Mouse (Mus musculus) hindbrain, embryonic 11.5 days (tissue): ENCODE measurements around the gene Sema4d. TPM values are rescaled to one million over a fixed set of nuclear protein-coding genes. Genes with fewer than 3 reads are reported as not detected.

Source experiments
- ATAC-seq: fragments of 200-750 bp; cut with Nextera tagmentation; 2 replicates; pipeline ENCODE4 v1.8.0; 2017; ENCODE audit warnings: mild to moderate bottlenecking, moderate TSS enrichment, moderate library complexity; ENCODE audit not compliant: low FRiP score
- DNase-seq: peaks from one replicate; pipeline ENCODE4 v3.0.0-alpha.2; 2015; ENCODE audit warnings: low spot score
- H3K27ac ChIP-seq: fragments of 300-500 bp; sonication (generic); 2 replicates; pipeline ENCODE4 v1.5.1; 2014; ENCODE audit warnings: mild to moderate bottlenecking, low read depth, low read length
- H3K27me3 ChIP-seq: fragments of 300-500 bp; sonication (generic); 2 replicates; pipeline ENCODE4 v1.6.1; 2014; ENCODE audit warnings: mild to moderate bottlenecking, low read length, moderate library complexity, mixed read lengths; ENCODE audit not compliant: control insufficient read depth, insufficient read depth
- H3K36me3 ChIP-seq: fragments of 300-500 bp; sonication (generic); 2 replicates; pipeline ENCODE4 v1.6.1; 2014; ENCODE audit warnings: mild to moderate bottlenecking, low read length, moderate library complexity, mixed read lengths; ENCODE audit not compliant: control insufficient read depth, insufficient read depth
- H3K4me1 ChIP-seq: fragments of 300-500 bp; sonication (generic); replicated peaks from 2 replicates; pipeline ENCODE4 v1.6.1; 2014; ENCODE audit warnings: low read length, mixed read lengths; ENCODE audit not compliant: control insufficient read depth, insufficient read depth
- H3K4me2 ChIP-seq: fragments of 300-500 bp; sonication (generic); replicated peaks from 2 replicates; pipeline ENCODE4 v1.6.1; 2014; ENCODE audit warnings: mild to moderate bottlenecking, low read depth, low read length
- H3K4me3 ChIP-seq: fragments of 300-500 bp; sonication (generic); 2 replicates; pipeline ENCODE4 v1.5.1; 2014; ENCODE audit warnings: low read depth, low read length
- H3K9ac ChIP-seq: fragments of 300-500 bp; sonication (generic); 2 replicates; pipeline ENCODE4 v1.6.1; 2014; ENCODE audit warnings: low read depth, low read length
- H3K9me3 ChIP-seq: fragments of 300-500 bp; sonication (generic); 2 replicates; pipeline ENCODE4 v1.6.1; 2016; ENCODE audit warnings: low read length; ENCODE audit not compliant: control insufficient read depth
- WGBS: fragments of 180-500 bp; shearing (Covaris S2); extraction: QIAGEN DNeasy Blood & Tissue Kit; methylation state at CpG from one replicate; pipeline ENCODE4 v1.1.7; 2014; 5-methylcytosine and 5-hydroxymethylcytosine counted together
- polyA plus RNA-seq: library from polyadenylated mRNA; unstranded; fragments of >200 nt; fragmentation: Nextera tagmentation; extraction: Ambion mirVana; gene quantifications from 2 replicates; pipeline ENCODE4 v1.2.1, GENCODE M21; 2014

Sema4d gene
- polyA plus RNA-seq, 1 experiment from 2014 or later: 3.9 TPM

GRCm38 (mm10) chr13:51745862-51746261 is 47.7 kb downstream of the Sema4d start:
- Histone ChIP-seq H3K27me3 (no peaks in the 10 kb centered on the region), H3K4me1 (no peaks in the 10 kb centered on the region), H3K9me3 (no peaks in the 10 kb centered on the region), H3K9ac (no peak overlapping the region), H3K27ac (no peak overlapping the region), H3K36me3 (no peaks in the 10 kb centered on the region), H3K4me3 (no peak overlapping the region), H3K4me2 (no peak overlapping the region)
- DNase-seq (no peak), ATAC-seq (no peak)
- WGBS: 72% methylated on average over 5 of the region's 5 CpGs

GRCm38 (mm10) chr13:51743855-51744254 is 49.7 kb downstream of the Sema4d start:
- no peak overlapping the region for H3K27ac ChIP-seq
- ATAC-seq: no peak
- H3K9me3 ChIP-seq: no peaks in the 10 kb centered on the region
- no peaks in the 10 kb centered on the region for H3K27me3 ChIP-seq
- DNase-seq: no peak
- 78% methylated on average over 3 of the region's 3 CpGs for WGBS
- H3K9ac ChIP-seq: no peak overlapping the region
- no peaks in the 10 kb centered on the region for H3K4me1 ChIP-seq
- H3K4me3 ChIP-seq: no peak overlapping the region
- H3K36me3 ChIP-seq: no peaks in the 10 kb centered on the region
- H3K4me2 ChIP-seq: no peak overlapping the region

GRCm38 (mm10) chr13:51742551-51743052 is 50.9 kb downstream of the Sema4d start:
- H3K4me2 ChIP-seq: no peak overlapping the region
- no peak overlapping the region for H3K27ac ChIP-seq
- ATAC-seq (no peak), DNase-seq (no peak)
- no peak overlapping the region for H3K9ac ChIP-seq
- no peaks in the 10 kb centered on the region for H3K4me1 ChIP-seq
- no peaks in the 10 kb centered on the region for H3K27me3 ChIP-seq
- no peak overlapping the region for H3K4me3 ChIP-seq
- H3K36me3 ChIP-seq: no peaks in the 10 kb centered on the region
- H3K9me3 ChIP-seq: no peaks in the 10 kb centered on the region
- 73% methylated on average over 10 of the region's 10 CpGs for WGBS

GRCm38 (mm10) chr13:51740776-51741175 is 52.8 kb downstream of the Sema4d start:
- WGBS: 94% methylated on average over 5 of the region's 5 CpGs
- H3K9me3 ChIP-seq: no peaks in the 10 kb centered on the region
- no peak for ATAC-seq
- H3K4me3 ChIP-seq: no peak overlapping the region
- no peak overlapping the region for H3K4me2 ChIP-seq
- no peak overlapping the region for H3K9ac ChIP-seq
- H3K4me1 ChIP-seq: no peaks in the 10 kb centered on the region
- H3K36me3 ChIP-seq: no peaks in the 10 kb centered on the region
- no peak for DNase-seq
- H3K27ac ChIP-seq: no peak overlapping the region
- H3K27me3 ChIP-seq: no peaks in the 10 kb centered on the region

- Histone ChIP-seq H3K36me3 (no peaks in the 10 kb centered on the region), H3K9me3 (no peaks in the 10 kb centered on the region), H3K27ac (no peak overlapping the region), H3K9ac (no peak overlapping the region), H3K4me1 (no peaks in the 10 kb centered on the region), H3K27me3 (no peaks in the 10 kb centered on the region), H3K4me3 (no peak overlapping the region), H3K4me2 (no peak overlapping the region)
- DNase-seq (no peak), ATAC-seq (no peak)
- 100% methylated on average over 1 of the region's 1 CpGs for WGBS
These were observed 53.8 kb downstream of the Sema4d start for GRCm38 (mm10) chr13:51739713-51740112.

- H3K9ac ChIP-seq: no peak overlapping the region
- DNase-seq: no peak
- H3K27me3 ChIP-seq: no peaks in the 10 kb centered on the region
- H3K36me3 ChIP-seq: no peaks in the 10 kb centered on the region
- H3K27ac ChIP-seq: no peak overlapping the region
- no peak for ATAC-seq
- H3K9me3 ChIP-seq: no peaks in the 10 kb centered on the region
- WGBS: 93% methylated on average over 11 of the region's 11 CpGs
- H3K4me1 ChIP-seq: no peaks in the 10 kb centered on the region
- no peak overlapping the region for H3K4me2 ChIP-seq
- no peak overlapping the region for H3K4me3 ChIP-seq
These were observed 54.9 kb downstream of the Sema4d start for GRCm38 (mm10) chr13:51738531-51739117.

- Histone ChIP-seq H3K4me3 (no peak overlapping the region), H3K9me3 (no peaks in the 10 kb centered on the region), H3K27ac (no peak overlapping the region), H3K4me2 (no peak overlapping the region), H3K27me3 (no peaks in the 10 kb centered on the region), H3K4me1 (no peaks in the 10 kb centered on the region), H3K36me3 (no peaks in the 10 kb centered on the region), H3K9ac (no peak overlapping the region)
- ATAC-seq (no peak), DNase-seq (no peak)
- WGBS: 61% methylated on average over 6 of the region's 6 CpGs
These were observed 55.5 kb downstream of the Sema4d start for GRCm38 (mm10) chr13:51737949-51738513.

- no peak for ATAC-seq
- 0 out of 2 replicates have a peak overlapping the region, but pooled peaks have one; percentile 7 for H3K9ac ChIP-seq
- no peak overlapping the region for H3K4me3 ChIP-seq
- H3K4me2 ChIP-seq: no peak overlapping the region
- DNase-seq: no peak
- no peaks in the 10 kb centered on the region; the same call in 1 of the 2 replicates for H3K4me1 ChIP-seq
- H3K36me3 ChIP-seq: no peaks in the 10 kb centered on the region
- H3K27me3 ChIP-seq: no peaks in the 10 kb centered on the region
- no peaks in the 10 kb centered on the region for H3K9me3 ChIP-seq
- 76% methylated on average over 20 of the region's 20 CpGs for WGBS
- no peak overlapping the region for H3K27ac ChIP-seq
These were observed 56.3 kb downstream of the Sema4d start for GRCm38 (mm10) chr13:51737033-51737948.
